ENCODE assay signal across 12 mouse cellular contexts in the genomic region with DNA sequence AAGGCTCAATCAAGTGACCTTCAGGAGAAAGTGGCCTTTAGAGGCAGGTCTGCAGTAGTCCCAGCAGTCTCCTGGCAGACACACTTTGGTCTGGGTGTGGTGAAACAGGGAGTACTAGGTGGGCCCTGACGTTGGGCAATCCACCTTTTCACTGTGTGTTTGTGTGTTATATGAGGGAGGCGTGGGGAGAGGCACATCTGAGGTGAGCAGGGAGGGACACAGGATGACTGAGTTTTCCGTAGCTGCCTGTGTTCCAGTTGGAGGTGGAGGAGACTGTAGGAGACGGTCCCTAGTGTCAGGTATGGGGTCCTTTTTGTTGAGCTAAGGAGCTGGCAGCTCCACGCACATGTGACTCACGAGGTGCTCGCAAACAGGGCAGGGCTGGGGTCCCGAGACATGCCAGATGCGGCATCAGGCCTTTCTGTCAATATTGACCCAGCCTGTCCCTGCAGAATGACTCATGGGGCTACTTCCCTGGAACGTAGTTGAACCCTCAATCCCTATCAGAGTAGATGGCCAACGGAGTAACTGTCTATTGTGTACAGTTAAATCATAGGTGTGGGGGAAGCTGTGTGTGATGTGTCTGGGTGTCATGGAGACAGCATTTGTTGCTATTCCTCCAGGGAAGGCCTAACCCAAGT. TPM values are rescaled to one million over a fixed set of nuclear protein-coding genes. Genes with fewer than 3 reads are reported as not detected.
DNase-seq lines count a peak whose midpoint lies in the region; ATAC-seq lines count a peak whose summit lies in the region.
"Had no signal": no experiment of that assay in that cellular context is flagged by ENCODE, and none has a peak within 500 bp of the region (broad histone marks: within the 10 kb centered on the region; RNA-seq: fewer than 3 reads in every experiment).

No protein-coding gene starts in this region.

- H3K4me2 ChIP-seq in heart, embryonic 14.5 days (ENCODE audit: low read length) = peak overlapping the region; percentile 17; the same call in 1 of the 2 replicates
- H3K4me2 ChIP-seq in intestine, embryonic 14.5 days (ENCODE audit: low read length) = peak overlapping the region; percentile 26; the same call in 1 of the 2 replicates
- H3K4me2 ChIP-seq in stomach, embryonic 16.5 days (ENCODE audit: low read depth, low read length) = peak overlapping the region; percentile 67

- no peaks in the 10 kb centered on the region for H3K36me3 ChIP-seq in heart, embryonic 14.5 days (ENCODE audit: control insufficient read depth, insufficient read depth, low read length)
- no peaks in the 10 kb centered on the region for H3K36me3 ChIP-seq in megakaryocyte, embryonic 14.5 days (replicated peaks; ENCODE audit: low read length)
- H3K36me3 ChIP-seq in intestine, embryonic 14.5 days (ENCODE audit: control insufficient read depth, insufficient read depth, low read length) = no peaks in the 10 kb centered on the region
- H3K36me3 ChIP-seq in stomach, embryonic 16.5 days (ENCODE audit: control insufficient read depth, insufficient read depth, low read length) = no peaks in the 10 kb centered on the region

- WGBS in heart, embryonic 14.5 days = 77% methylated on average over 11 of the region's 11 CpGs
- WGBS in intestine, embryonic 14.5 days = 64% methylated on average over 11 of the region's 11 CpGs
- WGBS in stomach, embryonic 16.5 days = 56% methylated on average over 11 of the region's 11 CpGs

- peaks cover 4% of the 10 kb centered on the region for H3K27me3 ChIP-seq in heart, embryonic 14.5 days (ENCODE audit: control insufficient read depth, insufficient read depth, low read length)
- H3K27me3 ChIP-seq in megakaryocyte, embryonic 14.5 days (replicated peaks) = peaks cover 46% of the 10 kb centered on the region
- no peaks in the 10 kb centered on the region for H3K27me3 ChIP-seq in intestine, embryonic 14.5 days (replicated peaks; ENCODE audit: control insufficient read depth, insufficient read depth, low read length)
- no peaks in the 10 kb centered on the region for H3K27me3 ChIP-seq in stomach, embryonic 16.5 days (ENCODE audit: control insufficient read depth, insufficient read depth, low read length)

- no peak overlapping the region for H3K4me3 ChIP-seq in heart, embryonic 14.5 days (ENCODE audit: control insufficient read depth in 1 of 2, insufficient read depth in 1 of 2, low read depth in 1 of 2, low read length in 2 of 2)
- peak overlapping the region; percentile 56 for H3K4me3 ChIP-seq in megakaryocyte, embryonic 14.5 days (replicated peaks)
- no peak overlapping the region for H3K4me3 ChIP-seq in intestine, embryonic 14.5 days (ENCODE audit: low read depth, low read length)
- H3K4me3 ChIP-seq in stomach, embryonic 16.5 days (replicated peaks; ENCODE audit: low read length) = peak overlapping the region; percentile 48

- no peak for DNase-seq in heart, postnatal 14 days
- DNase-seq in intestine, embryonic 14.5 days (ENCODE audit: low spot score) = peak; percentile 61
- DNase-seq in left cerebral cortex, postnatal 36 days (ENCODE audit: low spot score in 2 of 2) = no peak
- DNase-seq in layer of hippocampus, postnatal 25 days (ENCODE audit: extremely low spot score in 1 of 2, low spot score in 1 of 2) = no peak

- H3K27ac ChIP-seq in heart, embryonic 14.5 days (replicated peaks in 1 of 2; ENCODE audit: control insufficient read depth in 1 of 2, insufficient read depth in 1 of 2, low read depth in 2 of 2, low read length in 2 of 2) = no peak overlapping the region
- H3K27ac ChIP-seq in intestine, embryonic 14.5 days (ENCODE audit: low read depth) = peak overlapping the region; percentile 48
- peak overlapping the region; percentile 93 for H3K27ac ChIP-seq in stomach, embryonic 16.5 days (ENCODE audit: low read length)
- H3K27ac ChIP-seq: liver, embryonic 14.5 days had no signal

- no peak overlapping the region for H3K9ac ChIP-seq in heart, embryonic 14.5 days (ENCODE audit: low read length)
- H3K9ac ChIP-seq in intestine, embryonic 14.5 days (ENCODE audit: low read length) = no peak overlapping the region
- H3K9ac ChIP-seq in stomach, embryonic 16.5 days (ENCODE audit: low read length) = peak overlapping the region; percentile 70
- H3K9ac ChIP-seq: liver, embryonic 14.5 days had no signal

- peaks cover 5 to 12% of the 10 kb centered on the region in 2 experiments; a peak in 3 of 4 replicates for H3K4me1 ChIP-seq in heart, embryonic 14.5 days (ENCODE audit: control insufficient read depth in 2 of 2, insufficient read depth in 2 of 2, low read length in 2 of 2)
- peaks cover 40% of the 10 kb centered on the region for H3K4me1 ChIP-seq in megakaryocyte, embryonic 14.5 days
- peaks cover 7% of the 10 kb centered on the region for H3K4me1 ChIP-seq in intestine, embryonic 14.5 days (replicated peaks; ENCODE audit: control insufficient read depth, insufficient read depth, low read length)
- H3K4me1 ChIP-seq in stomach, embryonic 16.5 days (ENCODE audit: control insufficient read depth, insufficient read depth, low read length) = peaks cover 20% of the 10 kb centered on the region

- intact Hi-C loops in heart, postnatal 14 days (cut with DNase I) = loop anchor here (1.0 to 10.0 kb wide), 5 partner anchors 28 to 200 kb away; a partner anchor contains a TSS
- intact Hi-C loops in left cerebral cortex, postnatal 36 days (cut with DNase I) = loop anchor here (1.0 to 5.0 kb wide), 3 partner anchors 29 to 87 kb away; a partner anchor contains a TSS

- ATAC-seq in heart, embryonic 14.5 days (ENCODE audit: insufficient number of reproducible peaks, insufficient read depth, low FRiP score, low read depth) = no peak
- no peak for ATAC-seq in megakaryocyte, adult 5-6 weeks (ENCODE audit: poor library complexity, severe bottlenecking)
- ATAC-seq in intestine, embryonic 14.5 days (replicated peaks; ENCODE audit: low FRiP score, low TSS enrichment, low read depth) = peak; percentile 61
- ATAC-seq in stomach, embryonic 16.5 days (ENCODE audit: insufficient read depth, low FRiP score) = peak; percentile 65

- no peaks in the 10 kb centered on the region for H3K9me3 ChIP-seq in heart, embryonic 14.5 days (ENCODE audit: control insufficient read depth, low read length)
- H3K9me3 ChIP-seq in megakaryocyte, embryonic 14.5 days = no peaks in the 10 kb centered on the region
- H3K9me3 ChIP-seq in intestine, embryonic 14.5 days (ENCODE audit: control insufficient read depth, low read length) = no peaks in the 10 kb centered on the region
- H3K9me3 ChIP-seq in stomach, embryonic 16.5 days (replicated peaks; ENCODE audit: control insufficient read depth, low read length) = 0 out of 2 replicates have a peak, but pooled peaks cover 3% of the 10 kb centered on the region

RNA-seq across cellular contexts. Expression of a gene that starts 2.0 kb away (rescaled TPM):
- polyA plus RNA-seq in heart, embryonic 14.5 days (2014; fragmentation: Nextera tagmentation; extraction: Ambion mirVana) = 43.9 and 49.8 TPM in 2 replicates
- 10 to 100 TPM; 62.2 to 71.0 TPM for total RNA-seq in heart, postnatal 14 days (2021)
- 1.3 TPM in 1 of 2 replicates, not detected in the other for polyA plus RNA-seq in megakaryocyte, embryonic 14.5 days (2012; ENCODE audit: insufficient read depth, low replicate concordance)
- total RNA-seq in megakaryocyte, adult 5-6 weeks (2015) = 2,141 and 2,313 TPM in 2 replicates
- total RNA-seq in megakaryocyte, adult 5-6 weeks (2017) = 1,043 and 1,047 TPM in 2 replicates
- polyA plus RNA-seq in intestine, embryonic 14.5 days (2014; fragmentation: Nextera tagmentation; extraction: Ambion mirVana) = 359 and 401 TPM in 2 replicates
- 820 and 892 TPM in 2 replicates for polyA plus RNA-seq in stomach, embryonic 16.5 days (2015; fragmentation: Nextera tagmentation; extraction: Ambion mirVana)
- 10 to 100 TPM; 28.7 to 30.9 TPM for total RNA-seq in left cerebral cortex, postnatal 36 days (2021)
- 10 to 100 TPM; 23.1 to 24.9 TPM for total RNA-seq in layer of hippocampus, postnatal 25 days (2021)

RNA-seq across cellular contexts. Expression of a gene that starts 6.4 kb away (rescaled TPM):
- polyA plus RNA-seq in heart, embryonic 14.5 days (2014; fragmentation: Nextera tagmentation; extraction: Ambion mirVana) = not detected in 2 replicates
- not detected for total RNA-seq in heart, postnatal 14 days (2021)
- not detected in 2 replicates for polyA plus RNA-seq in megakaryocyte, embryonic 14.5 days (2012; ENCODE audit: insufficient read depth, low replicate concordance)
- not detected in 2 replicates for total RNA-seq in megakaryocyte, adult 5-6 weeks (2015)
- 3.4 TPM in 1 of 2 replicates, not detected in the other for total RNA-seq in megakaryocyte, adult 5-6 weeks (2017)
- polyA plus RNA-seq in intestine, embryonic 14.5 days (2014; fragmentation: Nextera tagmentation; extraction: Ambion mirVana) = 5.1 and 8.6 TPM in 2 replicates
- polyA plus RNA-seq in stomach, embryonic 16.5 days (2015; fragmentation: Nextera tagmentation; extraction: Ambion mirVana) = 4.5 and 5.2 TPM in 2 replicates
- not detected for total RNA-seq in left cerebral cortex, postnatal 36 days (2021)
- total RNA-seq in layer of hippocampus, postnatal 25 days (2021) = not detected
- total RNA-seq: heart, adult 18-20 months; monocyte, adult 5-6 weeks had no signal
- polyA plus RNA-seq: activated CD4-positive, CD25-positive, alpha-beta regulatory T cell, adult 4 months; liver, embryonic 14.5 days had no signal

RNA-seq across cellular contexts. Expression of a gene that starts 11.2 kb away (rescaled TPM):
- 2.5 and 3.8 TPM in 2 replicates for polyA plus RNA-seq in heart, embryonic 14.5 days (2014; fragmentation: Nextera tagmentation; extraction: Ambion mirVana)
- 10 to 100 TPM; 12.2 to 14.3 TPM for total RNA-seq in heart, postnatal 14 days (2021)
- polyA plus RNA-seq in megakaryocyte, embryonic 14.5 days (2012; ENCODE audit: insufficient read depth, low replicate concordance) = not detected in 2 replicates
- total RNA-seq in megakaryocyte, adult 5-6 weeks (2015) = 2,878 and 2,936 TPM in 2 replicates
- 3,102 and 3,469 TPM in 2 replicates for total RNA-seq in megakaryocyte, adult 5-6 weeks (2017)
- polyA plus RNA-seq in intestine, embryonic 14.5 days (2014; fragmentation: Nextera tagmentation; extraction: Ambion mirVana) = 4.1 and 5.3 TPM in 2 replicates
- polyA plus RNA-seq in stomach, embryonic 16.5 days (2015; fragmentation: Nextera tagmentation; extraction: Ambion mirVana) = 12.5 and 15.1 TPM in 2 replicates
- total RNA-seq in left cerebral cortex, postnatal 36 days (2021) = 1 to 10 TPM; 3.7 to 4.0 TPM
- total RNA-seq in layer of hippocampus, postnatal 25 days (2021) = 1 to 10 TPM; 4.1 to 6.5 TPM

RNA-seq across cellular contexts. Expression of a gene that starts 13.0 kb away (rescaled TPM):
- polyA plus RNA-seq in heart, embryonic 14.5 days (2014; fragmentation: Nextera tagmentation; extraction: Ambion mirVana) = not detected in 2 replicates
- not detected for total RNA-seq in heart, postnatal 14 days (2021)
- polyA plus RNA-seq in megakaryocyte, embryonic 14.5 days (2012; ENCODE audit: insufficient read depth, low replicate concordance) = not detected in 2 replicates
- total RNA-seq in megakaryocyte, adult 5-6 weeks (2015) = not detected in 2 replicates
- total RNA-seq in megakaryocyte, adult 5-6 weeks (2017) = 2.9 and 5.7 TPM in 2 replicates
- not detected in 2 replicates for polyA plus RNA-seq in intestine, embryonic 14.5 days (2014; fragmentation: Nextera tagmentation; extraction: Ambion mirVana)
- polyA plus RNA-seq in stomach, embryonic 16.5 days (2015; fragmentation: Nextera tagmentation; extraction: Ambion mirVana) = not detected in 2 replicates
- not detected for total RNA-seq in left cerebral cortex, postnatal 36 days (2021)
- total RNA-seq in layer of hippocampus, postnatal 25 days (2021) = not detected
- total RNA-seq: heart, adult 18-20 months; monocyte, adult 5-6 weeks had no signal
- polyA plus RNA-seq: activated CD4-positive, CD25-positive, alpha-beta regulatory T cell, adult 4 months; liver, embryonic 14.5 days had no signal

RNA-seq across cellular contexts. Expression of a gene that starts 24.7 kb away (rescaled TPM):
- polyA plus RNA-seq in heart, embryonic 14.5 days (2014; fragmentation: Nextera tagmentation; extraction: Ambion mirVana) = not detected in 2 replicates
- total RNA-seq in heart, postnatal 14 days (2021) = not detected
- polyA plus RNA-seq in megakaryocyte, embryonic 14.5 days (2012; ENCODE audit: insufficient read depth, low replicate concordance) = not detected in 2 replicates
- not detected in 2 replicates for total RNA-seq in megakaryocyte, adult 5-6 weeks (2015)
- not detected in 2 replicates for total RNA-seq in megakaryocyte, adult 5-6 weeks (2017)
- not detected in 2 replicates for polyA plus RNA-seq in intestine, embryonic 14.5 days (2014; fragmentation: Nextera tagmentation; extraction: Ambion mirVana)
- 0.93 and 1.3 TPM in 2 replicates for polyA plus RNA-seq in stomach, embryonic 16.5 days (2015; fragmentation: Nextera tagmentation; extraction: Ambion mirVana)
- not detected for total RNA-seq in left cerebral cortex, postnatal 36 days (2021)
- not detected for total RNA-seq in layer of hippocampus, postnatal 25 days (2021)
- total RNA-seq: heart, adult 18-20 months; monocyte, adult 5-6 weeks had no signal
- polyA plus RNA-seq: activated CD4-positive, CD25-positive, alpha-beta regulatory T cell, adult 4 months; liver, embryonic 14.5 days had no signal

Comparison
In these comparisons a context has a peak if more than half of its experiments do, and no peak if none do; other contexts are left out.
1. ATAC-seq: peak in intestine, embryonic 14.5 days (single experiment) and stomach, embryonic 16.5 days (single experiment); none in heart, embryonic 14.5 days (single experiment) and megakaryocyte, adult 5-6 weeks (single experiment).
2. H3K27ac ChIP-seq: peak in intestine, embryonic 14.5 days (single experiment) and stomach, embryonic 16.5 days (single experiment); none in heart, embryonic 14.5 days (0 of 2).
3. H3K4me2 ChIP-seq: peak in every context shown above with its lines; median percentile 67 in stomach, embryonic 16.5 days; 26 in intestine, embryonic 14.5 days; 17 in heart, embryonic 14.5 days.
4. H3K4me3 ChIP-seq: peak in megakaryocyte, embryonic 14.5 days (single experiment) and stomach, embryonic 16.5 days (single experiment); none in heart, embryonic 14.5 days (0 of 2) and intestine, embryonic 14.5 days (single experiment).
5. RNA of a gene that starts 2.0 kb away (total RNA-seq): 1,043 to 2,313 TPM in megakaryocyte, adult 5-6 weeks; 62.2 to 71.0 TPM in heart, postnatal 14 days, 28.7 to 30.9 TPM in left cerebral cortex, postnatal 36 days and 23.1 to 24.9 TPM in layer of hippocampus, postnatal 25 days; every median in the first group is over 10 times any median in the second.
6. RNA of a gene that starts 11.2 kb away (total RNA-seq): 2,878 to 3,469 TPM in megakaryocyte, adult 5-6 weeks; 12.2 to 14.3 TPM in heart, postnatal 14 days, 4.1 to 6.5 TPM in layer of hippocampus, postnatal 25 days and 3.7 to 4.0 TPM in left cerebral cortex, postnatal 36 days; every median in the first group is over 100 times any median in the second.